Mouse (Mus musculus) E14TG2a.4 (cell line): ENCODE measurements at regions not wholly inside any gene's neighbourhood (a gene's known extent, or its start where the extent isn't known, plus 50 kb on each side); places are given as distances from the start of the nearest gene placed in this dataset.

Experiments used
- H3K27me3 ChIP-seq: 2 replicates; pipeline ENCODE4 v1.6.1; 2014; ENCODE audit warnings: low read length, control low read depth; ENCODE audit not compliant: insufficient read depth
- H3K36me3 ChIP-seq: 2 replicates; pipeline ENCODE4 v1.6.1; 2014; ENCODE audit warnings: low read length, control low read depth; ENCODE audit not compliant: insufficient read depth
- H3K4me1 ChIP-seq: replicated peaks from 2 replicates; pipeline ENCODE4 v1.6.1; 2014; ENCODE audit warnings: low read depth, low read length, control low read depth
- H3K4me3 ChIP-seq: replicated peaks from 2 replicates; pipeline ENCODE4 v1.5.1; 2014; ENCODE audit warnings: mild to moderate bottlenecking, low read length
- H3K9me3 ChIP-seq: 2 replicates; pipeline ENCODE4 v1.6.1; 2014; ENCODE audit warnings: low read length, control low read depth
- CTCF ChIP-seq: conservative IDR thresholded peaks from 2 replicates; pipeline ENCODE4 v1.5.1; 2014; ENCODE audit warnings: low read length
- NANOG ChIP-seq: IDR thresholded peaks from 2 replicates; pipeline ENCODE4 v1.6.1; 2014; ENCODE audit warnings: borderline replicate concordance, low read length, mixed read lengths
- POU5F1 ChIP-seq: IDR thresholded peaks from 2 replicates; pipeline ENCODE4 v1.6.1; 2014; ENCODE audit warnings: low read length, borderline replicate concordance

DNA sequence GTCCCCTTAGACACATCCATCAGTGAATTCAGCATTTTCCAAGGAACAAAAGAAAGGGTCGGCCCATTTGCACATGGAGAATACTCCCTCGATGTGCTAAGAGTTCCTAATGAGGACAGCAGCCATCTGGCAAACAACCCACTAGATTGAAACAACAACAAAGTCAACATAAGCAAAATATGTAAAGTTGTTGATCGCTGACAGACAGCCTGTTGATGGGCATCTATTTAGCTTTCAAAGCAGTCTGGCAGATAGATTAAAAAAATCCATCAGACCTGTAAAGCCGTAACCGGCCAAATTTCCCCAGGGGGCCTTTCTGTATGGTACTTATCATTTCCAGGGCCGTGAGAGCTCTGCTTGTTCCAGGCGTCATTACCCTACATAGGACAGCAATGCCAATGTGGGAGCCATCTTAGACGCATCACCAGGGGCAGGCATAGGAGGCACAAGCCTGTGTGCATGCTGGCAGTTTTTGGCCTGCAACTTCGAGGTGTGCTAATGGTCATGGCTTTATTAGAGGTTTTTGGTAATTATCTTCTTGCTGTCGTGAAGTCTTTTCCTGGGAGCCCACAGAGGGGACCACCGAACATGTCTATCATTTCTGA is 85.7 kb downstream of the Gm11011 start:
- no peaks in the 10 kb centered on the region for H3K27me3 ChIP-seq
- H3K4me1 ChIP-seq, result 0 out of 2 replicates have a peak, but pooled peaks cover 5% of the 10 kb centered on the region
- TF ChIP-seq CTCF, result no peak
- no peaks in the 10 kb centered on the region for H3K9me3 ChIP-seq
- H3K36me3 ChIP-seq, result no peaks in the 10 kb centered on the region
- no peak overlapping the region for H3K4me3 ChIP-seq

DNA sequence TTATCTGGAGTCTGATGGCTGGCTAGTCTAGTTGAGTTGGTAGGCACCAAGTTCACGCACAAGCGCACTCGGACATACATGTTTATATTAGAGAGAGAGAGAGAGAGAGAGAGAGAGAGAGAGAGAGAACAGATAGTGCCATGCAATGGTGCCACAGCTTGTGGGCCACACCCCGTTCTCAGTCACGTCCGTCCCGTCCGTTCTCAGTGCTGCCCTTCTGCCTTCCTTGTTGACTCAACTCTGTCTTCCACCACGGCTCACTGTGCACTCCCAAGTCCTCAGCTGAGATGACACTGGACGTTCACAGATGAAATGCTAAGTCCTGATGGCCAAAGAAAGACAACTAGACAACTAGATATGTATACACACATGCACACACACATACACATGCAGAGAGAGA is 92.2 kb downstream of the Gm11011 start:
- Histone ChIP-seq H3K9me3 (no peaks in the 10 kb centered on the region), H3K4me3 (no peak overlapping the region), H3K4me1 (no peaks in the 10 kb centered on the region), H3K36me3 (no peaks in the 10 kb centered on the region), H3K27me3 (no peaks in the 10 kb centered on the region)
- no peak for TF ChIP-seq POU5F1
- no peak for TF ChIP-seq CTCF
- TF ChIP-seq NANOG, result no peak

- H3K27me3 ChIP-seq, result no peaks in the 10 kb centered on the region
- no peaks in the 10 kb centered on the region for H3K36me3 ChIP-seq
- H3K4me3 ChIP-seq, result no peak overlapping the region
- H3K4me1 ChIP-seq, result no peaks in the 10 kb centered on the region
- H3K9me3 ChIP-seq, result no peaks in the 10 kb centered on the region
- TF ChIP-seq CTCF (no peak), NANOG (no peak), POU5F1 (no peak)
Measured at GRCm38 (mm10) chr2:169494503-169495311, 92.8 kb downstream of the Gm11011 start.

DNA sequence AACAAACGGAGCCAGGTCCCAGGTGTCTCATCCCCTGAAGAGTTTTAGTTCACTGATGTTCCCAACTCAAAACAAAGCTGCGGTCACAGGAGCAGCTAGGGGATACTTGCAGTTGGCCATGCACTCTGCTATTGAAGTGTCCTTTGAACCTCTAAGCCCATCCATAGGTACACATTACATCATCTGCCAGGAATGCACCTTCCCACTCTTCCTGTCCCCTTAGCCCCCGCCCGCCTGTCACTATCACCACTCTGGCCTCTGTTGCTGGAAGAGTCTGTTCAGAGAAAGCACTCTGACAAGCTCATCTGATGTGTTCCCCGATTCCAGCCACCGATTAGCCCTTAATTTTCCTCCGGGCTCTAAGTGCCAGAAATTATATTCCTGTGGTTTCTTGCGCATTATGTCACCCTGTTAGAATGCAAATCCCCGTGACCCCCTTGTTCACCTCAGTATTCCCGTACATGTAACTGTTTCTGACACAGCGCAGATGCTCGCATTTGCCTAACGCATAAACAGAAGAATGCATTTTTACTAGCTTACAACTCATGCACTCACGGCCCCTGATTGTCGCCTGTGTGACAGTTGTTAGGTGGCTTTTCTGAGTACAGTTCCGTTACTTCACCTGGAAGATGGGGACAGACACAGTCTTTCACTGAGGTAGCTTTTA is 93.8 kb downstream of the Gm11011 start:
- no peaks in the 10 kb centered on the region for H3K27me3 ChIP-seq
- no peak for TF ChIP-seq POU5F1
- TF ChIP-seq NANOG, result no peak
- no peak for TF ChIP-seq CTCF
- no peaks in the 10 kb centered on the region for H3K36me3 ChIP-seq
- H3K4me3 ChIP-seq, result no peak overlapping the region
- H3K4me1 ChIP-seq, result no peaks in the 10 kb centered on the region
- H3K9me3 ChIP-seq, result no peaks in the 10 kb centered on the region

- Histone ChIP-seq H3K27me3 (no peaks in the 10 kb centered on the region; the same call in 1 of the 2 replicates), H3K4me1 (no peaks in the 10 kb centered on the region), H3K36me3 (no peaks in the 10 kb centered on the region), H3K9me3 (no peaks in the 10 kb centered on the region), H3K4me3 (no peak overlapping the region)
- TF ChIP-seq NANOG (no peak), POU5F1 (no peak), CTCF (no peak)
Measured at GRCm38 (mm10) chr2:169483934-169484333, 103.6 kb downstream of the Gm11011 start.

GRCm38 (mm10) chr2:169481731-169482465 is 105.6 kb downstream of the Gm11011 start:
- Histone ChIP-seq H3K27me3 (no peaks in the 10 kb centered on the region; the same call in 1 of the 2 replicates), H3K9me3 (no peaks in the 10 kb centered on the region), H3K4me3 (no peak overlapping the region), H3K4me1 (no peaks in the 10 kb centered on the region), H3K36me3 (no peaks in the 10 kb centered on the region)
- TF ChIP-seq NANOG (no peak), CTCF (no peak)

DNA sequence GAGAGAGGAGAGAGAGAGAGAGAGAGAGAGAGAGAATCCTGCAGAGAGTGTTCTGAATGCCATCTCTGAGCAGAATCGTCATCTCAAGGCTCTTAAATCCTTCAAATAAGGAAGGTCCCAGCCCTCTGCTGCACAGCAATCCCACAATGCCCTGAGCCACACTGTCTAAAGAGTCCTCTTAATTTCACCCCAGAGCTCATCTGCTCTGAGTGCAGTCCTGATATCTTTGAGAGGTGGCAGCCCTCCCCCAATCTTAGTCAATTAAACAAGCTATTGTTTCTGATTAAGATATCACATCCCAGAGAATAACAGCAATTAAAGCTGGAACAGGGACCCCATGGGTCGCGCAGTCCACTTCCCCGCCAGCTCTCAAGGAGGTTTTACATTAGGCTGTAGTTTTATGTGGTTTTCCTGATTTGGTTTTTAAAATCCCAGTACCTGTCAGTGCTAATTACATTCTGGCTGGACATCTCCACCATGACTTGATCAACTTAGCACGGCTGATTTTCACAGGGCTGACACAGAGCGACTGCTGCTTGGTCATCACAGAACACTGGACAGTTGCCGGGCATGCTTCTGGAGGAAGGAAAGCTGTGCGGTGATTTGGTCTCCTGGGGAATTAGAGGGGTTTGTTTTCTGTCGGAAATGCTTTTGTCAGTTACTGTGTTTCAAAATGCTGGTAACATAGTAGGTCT is 113.0 kb downstream of the Gm11011 start:
- Histone ChIP-seq H3K4me3 (no peak overlapping the region), H3K27me3 (no peaks in the 10 kb centered on the region), H3K4me1 (no peaks in the 10 kb centered on the region), H3K36me3 (no peaks in the 10 kb centered on the region), H3K9me3 (no peaks in the 10 kb centered on the region)
- no peak for TF ChIP-seq CTCF

DNA sequence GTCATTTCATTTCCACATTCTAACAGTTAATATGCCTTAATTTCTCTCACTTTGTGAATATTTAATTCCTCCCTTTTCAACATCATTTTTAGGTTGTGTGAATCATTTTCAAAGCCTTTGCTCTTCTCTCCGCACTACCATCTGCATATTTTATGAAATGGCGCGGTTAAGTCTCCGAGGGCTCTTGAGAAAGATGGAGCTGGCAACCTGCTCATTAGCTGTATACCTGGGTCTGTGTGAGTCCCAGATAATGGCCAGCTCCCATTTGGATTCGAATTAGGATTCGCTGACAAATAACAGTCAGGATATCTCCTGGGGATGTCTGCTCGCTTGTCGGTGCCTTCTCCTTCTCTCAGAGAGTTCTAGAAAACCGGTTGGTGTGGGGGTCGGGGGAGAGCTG is 118.0 kb downstream of the Gm11011 start:
- H3K27me3 ChIP-seq, result no peaks in the 10 kb centered on the region
- H3K9me3 ChIP-seq, result peaks cover 8% of the 10 kb centered on the region
- no peak for TF ChIP-seq POU5F1
- no peak for TF ChIP-seq NANOG
- no peak for TF ChIP-seq CTCF
- no peaks in the 10 kb centered on the region for H3K36me3 ChIP-seq
- H3K4me3 ChIP-seq, result no peak overlapping the region
- H3K4me1 ChIP-seq, result no peaks in the 10 kb centered on the region
